Mouse (Mus musculus) E14TG2a.4 (cell line): ENCODE measurements at regions not wholly inside any gene's neighbourhood (a gene's known extent, or its start where the extent isn't known, plus 50 kb on each side); places are given as distances from the start of the nearest gene placed in this dataset.

ENCODE experiments used
- H3K27me3 ChIP-seq: 2 replicates; pipeline ENCODE4 v1.6.1; 2014; ENCODE audit warnings: low read length, control low read depth; ENCODE audit not compliant: insufficient read depth
- H3K36me3 ChIP-seq: 2 replicates; pipeline ENCODE4 v1.6.1; 2014; ENCODE audit warnings: low read length, control low read depth; ENCODE audit not compliant: insufficient read depth
- H3K4me1 ChIP-seq: replicated peaks from 2 replicates; pipeline ENCODE4 v1.6.1; 2014; ENCODE audit warnings: low read depth, low read length, control low read depth
- H3K4me3 ChIP-seq: replicated peaks from 2 replicates; pipeline ENCODE4 v1.5.1; 2014; ENCODE audit warnings: mild to moderate bottlenecking, low read length
- H3K9me3 ChIP-seq: 2 replicates; pipeline ENCODE4 v1.6.1; 2014; ENCODE audit warnings: low read length, control low read depth
- CTCF ChIP-seq: conservative IDR thresholded peaks from 2 replicates; pipeline ENCODE4 v1.5.1; 2014; ENCODE audit warnings: low read length
- NANOG ChIP-seq: IDR thresholded peaks from 2 replicates; pipeline ENCODE4 v1.6.1; 2014; ENCODE audit warnings: borderline replicate concordance, low read length, mixed read lengths
- POU5F1 ChIP-seq: IDR thresholded peaks from 2 replicates; pipeline ENCODE4 v1.6.1; 2014; ENCODE audit warnings: low read length, borderline replicate concordance

DNA sequence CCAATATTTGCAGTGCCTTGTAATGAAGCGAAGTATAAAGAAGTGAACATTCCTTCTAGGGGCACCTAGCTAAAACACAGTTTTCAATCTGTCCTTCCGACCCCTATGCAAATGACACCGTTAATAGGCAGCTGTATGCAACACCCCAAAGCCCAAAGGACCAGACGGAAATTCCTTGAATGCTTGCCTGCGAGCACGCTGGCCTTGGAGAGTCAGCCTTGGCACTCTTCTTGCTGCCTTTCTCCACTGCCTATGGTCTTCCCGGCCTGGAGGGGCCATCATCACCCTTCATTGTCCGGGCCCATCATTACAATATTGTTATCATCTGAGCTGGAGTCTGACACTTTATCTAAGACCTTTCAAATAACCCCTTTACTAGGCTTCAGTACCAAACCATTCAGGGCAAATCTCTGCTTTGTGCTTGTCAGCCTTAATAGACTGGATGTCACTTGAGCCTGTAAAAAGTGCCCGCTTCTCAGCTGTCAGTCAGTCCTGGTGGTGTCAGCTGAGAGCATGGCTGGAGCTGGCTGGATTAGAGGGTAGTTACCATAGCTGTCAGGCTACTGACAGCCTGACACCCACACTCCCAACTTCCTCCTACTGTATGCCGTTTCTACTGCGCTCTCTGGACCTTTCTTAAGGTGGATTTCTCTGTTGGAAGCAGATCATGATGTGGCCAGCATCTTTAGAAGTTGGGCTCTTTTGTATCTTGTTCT is 290.6 kb upstream of the Atp5g3 start:
- Histone ChIP-seq H3K27me3 (no peaks in the 10 kb centered on the region), H3K4me1 (peaks cover 9% of the 10 kb centered on the region; the same call in 1 of the 2 replicates), H3K9me3 (no peaks in the 10 kb centered on the region), H3K36me3 (no peaks in the 10 kb centered on the region), H3K4me3 (no peak overlapping the region)
- no peak for TF ChIP-seq CTCF
- TF ChIP-seq POU5F1: no peak
- TF ChIP-seq NANOG: no peak

DNA sequence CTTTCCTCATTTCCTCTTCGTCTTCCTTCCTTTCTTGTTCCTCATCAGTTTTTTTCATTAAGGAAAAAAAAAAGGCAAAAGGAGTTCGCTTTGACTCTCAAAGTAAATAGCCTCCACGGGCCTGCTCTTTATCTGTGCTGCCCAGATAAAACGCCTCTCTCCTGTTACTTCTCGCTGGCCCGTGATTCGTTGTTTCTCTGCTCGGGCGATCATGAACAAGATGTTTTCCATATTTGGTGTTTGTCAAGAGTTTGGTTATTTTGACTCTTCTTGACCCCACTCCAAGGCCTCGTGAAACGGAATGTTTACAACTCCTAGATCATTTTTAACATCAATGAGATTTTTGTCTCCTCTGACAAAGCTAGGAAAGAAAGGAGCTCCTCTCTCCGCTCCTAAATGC is 288.4 kb upstream of the Atp5g3 start:
- Histone ChIP-seq H3K36me3 (no peaks in the 10 kb centered on the region), H3K27me3 (no peaks in the 10 kb centered on the region), H3K4me1 (peaks cover 9% of the 10 kb centered on the region; the same call in 1 of the 2 replicates), H3K4me3 (no peak overlapping the region), H3K9me3 (no peaks in the 10 kb centered on the region)
- TF ChIP-seq POU5F1 (no peak), NANOG (no peak), CTCF (no peak)

DNA sequence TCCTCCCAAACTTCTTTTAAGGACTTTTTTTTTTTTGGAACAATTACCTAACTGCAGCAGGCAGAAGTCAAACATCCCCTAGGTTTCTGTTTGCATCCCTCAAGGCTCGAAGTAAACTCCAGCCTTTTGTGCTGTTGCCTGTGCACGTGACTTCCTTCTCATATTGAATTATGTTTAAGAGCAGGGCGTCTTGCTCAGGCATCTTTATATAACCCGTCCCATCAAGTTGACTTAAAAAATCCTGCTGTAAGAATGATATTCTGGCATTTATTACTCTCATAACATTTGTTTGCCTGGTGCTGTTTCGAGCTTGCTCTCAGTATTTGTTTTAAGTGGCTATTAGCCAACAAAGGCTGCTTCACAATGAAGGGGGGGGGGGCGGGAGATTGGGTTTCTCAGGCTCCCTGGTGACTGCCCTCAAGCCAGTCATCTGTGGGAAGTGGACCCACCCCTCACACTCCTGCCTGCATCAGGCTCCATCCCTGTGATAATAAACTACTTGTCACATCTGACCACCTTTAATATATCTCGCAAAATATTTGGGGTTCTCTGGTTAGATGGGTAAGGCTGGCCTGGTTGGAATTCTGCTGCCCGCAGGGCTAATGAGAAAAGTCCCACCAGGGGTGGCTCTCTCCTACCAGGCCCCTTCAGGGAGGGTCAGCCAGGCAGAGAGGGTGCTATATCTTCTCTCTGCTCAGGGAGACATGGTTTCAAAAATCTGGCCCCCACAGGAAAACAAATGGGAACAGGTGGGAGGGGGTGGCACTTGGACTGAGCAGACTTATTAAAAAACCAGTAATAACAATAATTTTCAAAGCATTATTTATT is 277.1 kb upstream of the Atp5g3 start:
- no peaks in the 10 kb centered on the region for H3K4me1 ChIP-seq
- TF ChIP-seq CTCF: no peak
- TF ChIP-seq NANOG: no peak
- no peak for TF ChIP-seq POU5F1
- H3K4me3 ChIP-seq: no peak overlapping the region
- no peaks in the 10 kb centered on the region for H3K36me3 ChIP-seq
- H3K9me3 ChIP-seq: no peaks in the 10 kb centered on the region
- H3K27me3 ChIP-seq: no peaks in the 10 kb centered on the region

DNA sequence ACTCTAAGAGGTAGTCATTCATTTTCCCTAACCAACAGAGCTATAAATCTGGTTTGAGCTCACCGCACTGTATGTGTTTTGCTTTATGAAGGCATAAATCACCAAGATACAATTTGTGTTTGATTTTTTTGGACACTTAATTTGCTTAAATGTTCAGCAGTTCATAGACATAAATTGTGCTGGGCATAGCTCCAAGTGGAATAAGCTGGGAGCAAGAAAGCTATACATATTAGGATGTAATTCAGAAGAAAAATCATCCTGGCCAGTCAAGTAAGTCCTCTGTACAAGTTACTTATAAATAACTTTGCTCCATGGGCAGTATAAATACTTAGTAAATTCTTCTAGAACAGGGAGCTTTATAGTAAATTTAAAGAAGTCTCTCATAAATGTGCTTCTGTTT is 267.0 kb upstream of the Atp5g3 start:
- Histone ChIP-seq H3K36me3 (no peaks in the 10 kb centered on the region), H3K9me3 (no peaks in the 10 kb centered on the region), H3K4me3 (no peak overlapping the region), H3K27me3 (no peaks in the 10 kb centered on the region), H3K4me1 (no peaks in the 10 kb centered on the region)
- TF ChIP-seq NANOG (no peak), POU5F1 (no peak), CTCF (no peak)

DNA sequence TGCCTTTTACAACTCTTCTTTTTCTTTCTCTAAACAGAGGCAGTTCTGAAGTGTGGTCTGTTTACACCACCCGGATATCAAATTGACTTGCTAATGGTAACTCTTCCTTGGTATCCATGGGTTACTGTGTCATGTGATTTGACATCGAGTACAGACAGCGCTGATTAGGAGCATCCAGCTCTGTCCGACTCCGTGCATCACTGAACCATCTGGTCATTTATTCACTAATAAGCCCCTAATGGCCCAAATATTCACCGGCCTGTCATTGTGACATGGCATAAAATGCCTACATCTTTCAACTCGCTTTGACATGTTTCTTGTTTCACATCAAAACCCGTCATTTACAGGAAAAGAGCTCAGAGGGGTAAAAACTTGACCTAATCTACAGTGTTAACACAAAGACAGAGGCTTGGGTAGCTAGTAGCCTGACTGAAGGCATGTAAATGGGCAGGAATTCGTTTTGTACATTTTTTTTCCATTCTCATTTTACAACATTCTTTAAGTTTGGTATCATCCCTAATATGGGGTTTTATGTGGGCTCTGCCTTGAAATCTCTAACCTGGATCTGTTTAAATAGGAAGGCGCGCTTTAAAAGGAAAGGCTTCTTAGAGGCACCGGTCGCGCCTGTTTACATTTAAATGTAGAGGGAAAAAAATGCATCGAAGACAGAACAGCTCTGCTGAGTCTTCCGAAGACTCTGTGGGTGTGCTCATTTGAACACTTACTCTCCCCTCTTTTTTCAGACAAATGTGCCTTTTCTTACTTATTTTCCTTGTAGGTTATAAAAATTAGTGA is 257.8 kb upstream of the Atp5g3 start:
- no peaks in the 10 kb centered on the region for H3K27me3 ChIP-seq
- no peaks in the 10 kb centered on the region for H3K36me3 ChIP-seq
- H3K4me3 ChIP-seq: no peak overlapping the region
- peaks cover 17% of the 10 kb centered on the region for H3K4me1 ChIP-seq
- H3K9me3 ChIP-seq: no peaks in the 10 kb centered on the region
- no peak for TF ChIP-seq POU5F1
- no peak for TF ChIP-seq NANOG
- no peak for TF ChIP-seq CTCF

DNA sequence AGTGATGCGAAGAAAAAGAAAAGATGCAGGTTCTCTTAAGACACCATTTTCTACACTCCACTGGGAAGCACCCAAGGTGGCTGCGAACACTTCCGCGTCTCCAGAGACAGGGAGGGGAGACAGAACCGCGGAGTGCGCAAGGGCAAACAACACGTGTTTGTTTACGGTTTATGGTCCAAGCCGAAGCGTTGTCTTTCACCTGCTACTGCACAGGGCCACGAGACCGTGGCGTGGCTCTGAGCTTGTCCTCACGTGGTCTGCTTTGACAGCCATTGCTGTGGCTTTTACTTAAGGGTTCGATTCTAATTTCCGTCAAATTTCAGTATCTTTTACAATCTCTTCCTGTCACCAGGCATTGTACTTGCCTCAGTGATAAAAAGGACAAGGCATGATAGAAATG is 257.2 kb upstream of the Atp5g3 start:
- TF ChIP-seq CTCF (no peak), POU5F1 (no peak), NANOG (no peak)
- Histone ChIP-seq H3K4me3 (no peak overlapping the region), H3K4me1 (peaks cover 17% of the 10 kb centered on the region), H3K36me3 (no peaks in the 10 kb centered on the region), H3K9me3 (no peaks in the 10 kb centered on the region), H3K27me3 (no peaks in the 10 kb centered on the region)

DNA sequence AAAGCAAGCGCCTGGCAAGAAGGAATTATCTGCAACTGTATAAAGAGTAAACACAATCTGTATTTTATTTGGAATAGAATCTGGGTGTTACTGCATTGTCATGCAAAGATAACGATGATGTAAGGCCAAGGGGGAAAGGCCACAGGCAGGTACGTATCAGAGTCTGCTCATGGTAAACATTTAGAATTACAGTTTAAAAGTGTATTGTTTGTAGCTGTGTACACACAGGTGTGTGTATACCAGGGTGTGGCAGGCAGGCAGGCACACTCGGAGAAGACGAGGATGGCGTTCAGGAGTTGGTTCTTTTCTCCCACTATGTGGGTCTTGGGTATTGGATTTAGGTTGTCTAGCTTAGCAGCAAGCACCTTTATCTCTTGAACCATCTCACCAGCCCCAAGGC is 242.9 kb upstream of the Atp5g3 start:
- no peak for TF ChIP-seq CTCF
- no peak for TF ChIP-seq NANOG
- no peak for TF ChIP-seq POU5F1
- Histone ChIP-seq H3K36me3 (no peaks in the 10 kb centered on the region), H3K4me1 (peaks cover 7% of the 10 kb centered on the region; the same call in 1 of the 2 replicates), H3K9me3 (no peaks in the 10 kb centered on the region), H3K4me3 (no peak overlapping the region), H3K27me3 (no peaks in the 10 kb centered on the region)

DNA sequence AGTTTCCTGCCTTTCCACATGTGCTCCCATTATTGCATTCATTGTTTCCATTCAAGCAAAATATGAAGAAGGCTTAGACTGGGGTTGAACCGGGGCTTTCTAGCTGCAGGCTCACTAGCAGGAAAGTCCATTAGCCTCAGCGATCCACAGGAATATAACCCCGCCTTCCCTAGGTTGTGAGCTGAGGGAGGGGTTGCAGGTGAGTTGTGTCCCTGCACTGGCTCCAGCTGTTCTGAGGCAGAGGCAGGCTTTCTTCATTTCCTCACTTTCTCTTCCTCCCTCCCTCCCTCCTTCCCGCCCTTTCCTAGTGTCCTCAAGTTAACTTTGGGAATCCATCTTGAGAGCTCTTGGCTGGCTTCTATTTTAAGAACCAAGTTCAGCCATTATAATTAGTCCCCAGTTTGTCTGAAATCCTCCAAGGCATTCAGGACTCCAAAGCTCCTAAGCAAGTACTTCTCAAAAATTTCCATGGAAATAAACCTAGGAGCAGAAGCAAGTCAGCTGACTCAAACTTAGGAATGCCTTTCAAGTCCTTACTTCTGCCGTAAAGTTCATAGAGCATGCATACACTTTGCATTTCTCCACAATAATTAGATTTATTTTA is 242.2 kb upstream of the Atp5g3 start:
- Histone ChIP-seq H3K9me3 (no peaks in the 10 kb centered on the region), H3K4me3 (no peak overlapping the region), H3K4me1 (peaks cover 7% of the 10 kb centered on the region; the same call in 1 of the 2 replicates), H3K36me3 (no peaks in the 10 kb centered on the region), H3K27me3 (no peaks in the 10 kb centered on the region)
- TF ChIP-seq CTCF (no peak), NANOG (no peak), POU5F1 (no peak)
